Mouse (Mus musculus): ENCODE results near the gene Ddi1. TPM values are rescaled to one million over a fixed set of nuclear protein-coding genes. Genes with fewer than 3 reads are reported as not detected.

The Ddi1 gene
- not detected in 2 replicates for total RNA-seq (2014; rRNA removed)
- not detected in 2 replicates for polyA plus RNA-seq (2015; fragmentation: Nextera tagmentation; extraction: Ambion mirVana)

DNA sequence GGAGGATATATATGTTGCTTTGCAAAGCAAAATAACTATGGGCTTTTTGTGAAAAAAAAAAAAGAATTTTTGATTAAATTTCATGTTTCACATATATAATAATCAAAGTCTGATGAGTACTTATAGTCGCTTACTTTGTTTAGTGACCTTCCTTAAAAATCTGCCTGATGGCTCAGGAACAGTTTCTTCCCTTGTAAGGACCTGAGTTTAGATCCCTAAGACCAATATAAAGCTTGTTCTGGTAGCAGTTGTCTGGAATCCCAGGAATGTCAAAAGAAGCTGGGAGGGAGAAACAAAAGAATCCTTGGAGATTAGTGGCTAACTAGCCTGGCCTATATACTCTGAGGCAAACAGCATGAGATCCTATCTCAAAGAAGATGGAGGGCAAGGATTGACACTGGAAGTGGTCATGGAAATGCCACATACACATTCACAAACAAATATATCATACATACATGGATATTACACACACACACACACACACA lies at the start of gene Ddi1:
Gene Ddi1 (minus strand): TSS at position 51 of the 485 bp plus-strand sequence.
- no peak for ATAC-seq
- 59% methylated on average over 1 of the region's 1 CpGs for WGBS

DNA sequence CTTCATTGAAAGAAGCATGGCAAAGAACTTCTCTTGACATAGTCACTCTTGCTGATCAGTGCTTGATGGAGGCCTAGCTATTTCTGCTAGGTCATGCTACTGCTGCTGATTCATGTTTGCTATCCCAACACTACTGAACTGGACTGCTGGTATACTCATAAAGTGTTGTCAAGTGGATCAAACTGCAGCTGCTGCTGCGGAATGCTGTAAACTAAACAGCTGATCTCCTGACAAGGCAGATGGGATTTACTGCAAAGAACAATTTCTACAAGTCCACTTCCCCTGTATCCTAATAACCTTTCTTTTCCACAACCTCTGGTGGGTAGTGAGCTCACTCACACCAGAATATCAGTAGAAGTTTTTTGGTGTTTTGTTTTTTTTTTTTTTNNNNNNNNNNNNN lies 47.5 kb upstream of the Ddi1 start:
- no peak for ATAC-seq

More for the DNA sequence above, at the start of gene Ddi1:
- H3K9me3 ChIP-seq (ENCODE audit: low read length) = no peaks in the 10 kb centered on the region
- no peaks in the 10 kb centered on the region for H3K4me1 ChIP-seq (ENCODE audit: insufficient read depth)
- no peaks in the 10 kb centered on the region for H3K27me3 ChIP-seq (ENCODE audit: insufficient read depth, low read length)
- H3K9ac ChIP-seq = no peak within 1 kb of the TSS
- no peaks in the 10 kb centered on the region for H3K36me3 ChIP-seq (ENCODE audit: insufficient read depth)
- no peak within 1 kb of the TSS for H3K4me3 ChIP-seq (ENCODE audit: low read depth, low read length)
- TF ChIP-seq CTCF (IDR thresholded peaks at IDR 0.05; ENCODE audit: low read depth) = no peak
- DNase-seq = no peak
- H3K27ac ChIP-seq (ENCODE audit: low read depth, low read length) = no peak within 1 kb of the TSS
- no peak within 1 kb of the TSS for H3K4me2 ChIP-seq (ENCODE audit: low read depth)

DNA sequence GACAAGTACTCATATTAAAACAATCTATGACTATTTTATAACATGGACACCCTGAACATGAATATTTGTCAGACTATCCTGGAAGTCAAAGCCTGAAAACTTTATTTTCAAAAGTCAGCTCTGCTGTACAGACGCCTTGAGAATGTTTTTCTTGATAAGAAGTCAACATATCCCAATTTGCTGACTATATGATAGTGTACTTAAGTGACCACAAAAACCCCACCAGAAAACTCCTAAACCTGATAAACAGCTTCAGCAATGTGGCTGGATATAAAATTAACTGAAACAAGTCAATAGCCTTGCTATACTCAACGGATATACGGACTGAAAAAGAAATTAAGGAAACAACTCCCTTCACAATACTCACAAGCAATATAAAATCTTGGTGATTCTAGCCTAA lies 36.2 kb upstream of the Ddi1 start:
- Histone ChIP-seq H3K27me3 (ENCODE audit: insufficient read depth, low read length) (no peaks in the 10 kb centered on the region), H3K4me2 (ENCODE audit: low read depth) (no peak overlapping the region), H3K9me3 (ENCODE audit: low read length) (no peaks in the 10 kb centered on the region), H3K4me1 (ENCODE audit: insufficient read depth) (no peaks in the 10 kb centered on the region), H3K4me3 (ENCODE audit: low read depth, low read length) (no peak overlapping the region), H3K27ac (ENCODE audit: low read depth, low read length) (no peak overlapping the region), H3K36me3 (ENCODE audit: insufficient read depth) (no peaks in the 10 kb centered on the region), H3K9ac (no peak overlapping the region)
- ATAC-seq = no peak
- TF ChIP-seq CTCF (IDR thresholded peaks at IDR 0.05; ENCODE audit: low read depth) = no peak
- 95% methylated on average over 3 of the region's 3 CpGs for WGBS
- DNase-seq = no peak

More for the DNA sequence above, 47.5 kb upstream of the Ddi1 start:
- Histone ChIP-seq H3K4me3 (ENCODE audit: low read depth, low read length) (no peak overlapping the region), H3K36me3 (ENCODE audit: insufficient read depth) (no peaks in the 10 kb centered on the region), H3K4me2 (ENCODE audit: low read depth) (no peak overlapping the region), H3K4me1 (ENCODE audit: insufficient read depth) (no peaks in the 10 kb centered on the region), H3K27ac (ENCODE audit: low read depth, low read length) (no peak overlapping the region), H3K9ac (no peak overlapping the region), H3K9me3 (ENCODE audit: low read length) (no peaks in the 10 kb centered on the region), H3K27me3 (ENCODE audit: insufficient read depth, low read length) (no peaks in the 10 kb centered on the region)
- 89% methylated on average over 1 of the region's 1 CpGs for WGBS
- DNase-seq = no peak
- no peak for TF ChIP-seq CTCF (IDR thresholded peaks at IDR 0.05; ENCODE audit: low read depth)

DNA sequence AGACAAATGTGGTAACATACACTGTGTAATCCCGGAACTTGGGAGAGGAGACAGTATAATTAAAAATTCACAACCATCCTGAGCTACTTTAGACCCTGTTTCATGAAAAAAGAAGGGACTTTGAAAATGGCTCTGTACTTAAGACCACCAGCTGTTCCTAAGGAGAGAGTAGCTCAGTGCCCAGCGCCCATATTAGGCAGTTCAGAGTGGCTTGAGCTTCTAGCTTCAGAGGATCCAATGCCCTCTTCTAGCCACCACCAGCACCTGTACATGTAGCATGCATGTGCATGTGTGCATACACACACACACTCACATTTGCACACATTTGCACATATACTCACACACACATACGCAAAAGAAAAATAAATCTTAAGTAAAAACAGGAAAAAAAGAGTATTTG lies 34.9 kb upstream of the Ddi1 start:
- no peak for TF ChIP-seq CTCF (IDR thresholded peaks at IDR 0.05; ENCODE audit: low read depth)
- Histone ChIP-seq H3K27me3 (ENCODE audit: insufficient read depth, low read length) (no peaks in the 10 kb centered on the region), H3K9ac (no peak overlapping the region), H3K4me1 (ENCODE audit: insufficient read depth) (no peaks in the 10 kb centered on the region), H3K27ac (ENCODE audit: low read depth, low read length) (no peak overlapping the region), H3K36me3 (ENCODE audit: insufficient read depth) (no peaks in the 10 kb centered on the region), H3K4me3 (ENCODE audit: low read depth, low read length) (no peak overlapping the region), H3K4me2 (ENCODE audit: low read depth) (no peak overlapping the region), H3K9me3 (ENCODE audit: low read length) (no peaks in the 10 kb centered on the region)
- no peak for ATAC-seq
- WGBS = 84% methylated on average over 3 of the region's 3 CpGs
- DNase-seq = no peak

DNA sequence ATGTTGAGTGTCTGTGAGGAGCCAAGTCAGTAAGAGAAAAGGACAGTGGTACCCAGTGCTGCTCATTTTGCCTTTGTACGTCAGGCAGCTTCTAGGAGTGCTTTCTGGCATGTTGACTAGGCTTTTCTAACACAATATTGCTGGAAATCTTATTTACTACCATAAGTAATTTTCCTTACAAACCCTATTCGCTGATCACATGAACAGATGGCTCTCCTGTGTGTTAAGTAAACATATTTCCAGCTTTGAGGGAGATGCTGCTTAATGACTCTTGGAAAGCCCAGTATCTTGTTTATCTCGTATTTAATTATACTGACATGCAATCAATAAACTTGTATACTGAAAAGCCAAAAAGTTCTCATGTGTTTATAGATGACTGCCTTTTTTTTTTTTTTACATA lies 32.4 kb upstream of the Ddi1 start:
- H3K27me3 ChIP-seq (ENCODE audit: insufficient read depth, low read length) = no peaks in the 10 kb centered on the region
- ATAC-seq (no peak), DNase-seq (no peak)
- H3K9ac ChIP-seq = no peak overlapping the region
- H3K9me3 ChIP-seq (ENCODE audit: low read length) = no peaks in the 10 kb centered on the region
- whole genome bisulfite sequencing = 55% methylated on average over 3 of the region's 3 CpGs
- no peak overlapping the region for H3K27ac ChIP-seq (ENCODE audit: low read depth, low read length)
- no peak overlapping the region for H3K4me2 ChIP-seq (ENCODE audit: low read depth)
- H3K36me3 ChIP-seq (ENCODE audit: insufficient read depth) = no peaks in the 10 kb centered on the region
- H3K4me3 ChIP-seq (ENCODE audit: low read depth, low read length) = no peak overlapping the region
- H3K4me1 ChIP-seq (ENCODE audit: insufficient read depth) = no peaks in the 10 kb centered on the region
- no peak for TF ChIP-seq CTCF (IDR thresholded peaks at IDR 0.05; ENCODE audit: low read depth)

DNA sequence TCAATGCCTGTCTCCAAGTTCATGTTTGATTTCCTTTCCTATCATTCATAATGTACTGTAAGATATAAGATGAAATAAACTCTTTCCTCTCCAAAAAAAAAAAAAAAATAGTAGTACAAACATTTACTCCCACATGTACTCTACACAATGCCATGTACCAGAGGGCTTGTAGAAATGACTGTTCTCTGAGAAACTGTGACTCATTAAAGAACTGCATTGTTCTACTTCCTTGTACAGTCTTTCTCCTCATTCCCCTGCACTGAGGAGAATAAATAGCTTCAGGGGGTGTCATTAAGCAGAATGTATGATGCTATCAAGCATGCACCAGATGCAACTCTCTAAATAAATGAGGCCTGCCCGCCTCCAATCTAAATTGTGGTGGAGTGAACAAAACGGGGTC lies 28.9 kb upstream of the Ddi1 start:
- Histone ChIP-seq H3K27ac (ENCODE audit: low read depth, low read length) (no peak overlapping the region), H3K4me1 (ENCODE audit: insufficient read depth) (no peaks in the 10 kb centered on the region), H3K9me3 (ENCODE audit: low read length) (no peaks in the 10 kb centered on the region), H3K36me3 (ENCODE audit: insufficient read depth) (no peaks in the 10 kb centered on the region), H3K9ac (no peak overlapping the region), H3K27me3 (ENCODE audit: insufficient read depth, low read length) (no peaks in the 10 kb centered on the region), H3K4me3 (ENCODE audit: low read depth, low read length) (no peak overlapping the region), H3K4me2 (ENCODE audit: low read depth) (no peak overlapping the region)
- no peak for ATAC-seq
- no peak for TF ChIP-seq CTCF (IDR thresholded peaks at IDR 0.05; ENCODE audit: low read depth)
- no peak for DNase-seq
- 54% methylated on average over 2 of the region's 2 CpGs for WGBS

DNA sequence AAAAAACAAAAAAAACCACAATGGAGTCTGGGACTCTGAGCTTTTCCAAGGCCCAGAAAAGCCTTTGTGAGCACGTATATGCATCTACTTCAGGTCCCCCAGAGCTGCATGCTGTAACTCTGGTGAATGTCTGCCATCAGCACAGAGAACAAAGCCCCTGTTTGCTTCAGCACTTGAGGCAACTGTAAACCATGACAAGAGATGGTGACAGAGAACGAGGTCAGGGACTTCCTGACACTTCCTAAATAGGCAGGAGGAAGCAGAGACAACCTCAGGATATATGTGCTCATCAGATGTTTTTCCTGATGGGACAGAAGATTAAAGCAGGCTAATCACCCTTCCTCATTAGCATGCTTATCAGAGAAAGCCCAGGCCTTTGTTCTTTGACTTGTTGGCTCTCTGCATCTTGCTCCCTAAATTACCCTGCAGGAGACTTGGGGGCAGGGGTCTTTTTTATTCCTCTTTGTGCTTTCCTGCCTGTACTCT lies 19.6 kb upstream of the Ddi1 start:
- Histone ChIP-seq H3K9me3 (ENCODE audit: low read length) (no peaks in the 10 kb centered on the region), H3K4me3 (ENCODE audit: low read depth, low read length) (no peak overlapping the region), H3K9ac (no peak overlapping the region), H3K36me3 (ENCODE audit: insufficient read depth) (no peaks in the 10 kb centered on the region), H3K27ac (ENCODE audit: low read depth, low read length) (no peak overlapping the region), H3K27me3 (ENCODE audit: insufficient read depth, low read length) (no peaks in the 10 kb centered on the region), H3K4me2 (ENCODE audit: low read depth) (no peak overlapping the region), H3K4me1 (ENCODE audit: insufficient read depth) (no peaks in the 10 kb centered on the region)
- DNase-seq (no peak), ATAC-seq (no peak)
- WGBS = 14% methylated on average over 2 of the region's 2 CpGs
- TF ChIP-seq CTCF (IDR thresholded peaks at IDR 0.05; ENCODE audit: low read depth) = no peak
